Mouse (Mus musculus) ES-CJ7 (cell line): ENCODE measurements at regions not wholly inside any gene's neighbourhood (a gene's known extent, or its start where the extent isn't known, plus 50 kb on each side); places are given as distances from the start of the nearest gene placed in this dataset.

Experiments used
- DNase-seq: peaks from one replicate; pipeline ENCODE4 v3.0.0; 2011; ENCODE audit warnings: low read depth, low spot score

GRCm38 (mm10) chrX:61046700-61047099 lies 138.7 kb downstream of the Cdr1 start:
- peak; percentile 4 for DNase-seq

DNA sequence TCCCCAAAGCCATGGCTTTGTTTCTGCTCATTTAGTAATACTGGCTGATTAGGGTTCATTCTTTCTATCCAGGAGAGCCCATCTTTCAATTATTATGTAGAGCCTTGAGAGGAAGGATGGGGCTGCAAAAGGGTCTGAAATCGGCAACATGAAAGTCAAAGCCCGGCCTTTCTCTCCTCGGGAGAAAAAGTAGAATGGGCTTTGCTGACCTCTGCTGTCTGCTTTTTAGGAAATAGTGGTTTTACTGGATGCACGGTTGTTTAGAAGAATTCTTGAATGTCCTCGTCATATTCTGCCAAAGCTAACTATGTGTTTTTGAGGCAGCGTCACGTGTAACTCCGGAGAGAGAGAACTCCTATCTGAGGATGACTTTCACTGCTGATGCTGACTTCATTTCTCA lies 142.2 kb downstream of the Cdr1 start:
- DNase-seq = no peak
